Mouse (Mus musculus) embryonic fibroblast, embryonic 13.5 days (primary cell): Measurements from ENCODE around the gene Fkrp.

Source experiments
- CTCF ChIP-seq: IDR thresholded peaks from 2 replicates; pipeline ENCODE4 v1.5.1; 2011; ENCODE audit warnings: mild to moderate bottlenecking, control low read depth, low read length, moderate library complexity, borderline replicate concordance; ENCODE audit not compliant: insufficient read depth
- POLR2A ChIP-seq: IDR thresholded peaks from 2 replicates; pipeline ENCODE4 v1.6.1; 2011; ENCODE audit warnings: low read depth, mild to moderate bottlenecking, control low read depth, low read length, moderate library complexity

DNA sequence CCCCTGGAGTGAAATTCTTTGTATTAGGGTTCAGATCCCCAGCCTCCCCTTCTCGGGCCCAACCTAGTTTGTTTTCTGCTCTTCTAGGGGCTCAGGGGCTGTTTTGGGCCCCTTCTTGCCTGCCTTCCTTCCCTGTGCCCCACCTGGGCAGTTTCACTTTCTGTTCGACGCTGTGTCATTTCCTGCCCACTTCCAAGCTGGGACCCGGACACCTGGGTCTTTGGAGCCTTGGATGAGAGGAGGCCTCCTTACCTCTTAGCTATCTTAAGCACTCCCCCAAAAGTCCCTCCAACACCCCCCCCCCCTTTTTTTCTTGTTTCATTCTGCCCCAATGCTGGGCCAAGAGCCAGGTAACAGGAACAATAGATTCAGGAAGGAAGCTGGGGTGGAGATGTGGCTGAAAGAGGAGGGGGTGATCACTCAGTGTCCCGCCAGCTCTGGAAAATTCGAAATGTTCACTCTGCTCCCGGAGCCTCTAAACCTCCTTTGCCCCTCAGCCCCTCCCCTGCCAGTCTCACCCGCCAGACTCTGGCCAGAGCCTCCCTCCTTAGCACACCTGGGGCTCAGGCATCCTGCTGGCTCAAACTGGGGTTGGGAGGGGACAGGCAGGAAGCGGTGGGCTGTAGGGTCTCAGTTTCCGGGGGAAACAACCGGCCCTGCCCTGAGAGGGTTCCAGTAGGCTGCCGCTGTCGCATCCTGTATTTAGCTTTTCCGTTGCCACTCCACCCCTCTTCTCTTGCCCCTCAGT, 28.7 kb upstream of the Fkrp start:
- no peak for TF ChIP-seq CTCF
- TF ChIP-seq POLR2A, result no peak
